Mouse (Mus musculus): ENCODE results near the gene Tsen34. TPM values are rescaled to one million over a fixed set of nuclear protein-coding genes. Genes with fewer than 3 reads are reported as not detected.
"Not testable (repeated sequence)": the region's sequence is repeated elsewhere in the genome, so short reads cannot be mapped to it uniquely, and the experiment has no call there.

The Tsen34 gene
- polyA plus RNA-seq, 1 experiment = 56.5 TPM

- no peak overlapping the region for H3K4me3 ChIP-seq (ENCODE audit: insufficient read depth, low read length)
- H3K4me1 ChIP-seq (ENCODE audit: control insufficient read depth, insufficient read depth, low read length) = peaks cover 70% of the 10 kb centered on the region
- no peak for TF ChIP-seq POLR2A (IDR thresholded peaks at IDR 0.05; ENCODE audit: borderline replicate concordance, low read depth, low read length)
- no peak for TF ChIP-seq CTCF (IDR thresholded peaks at IDR 0.05; ENCODE audit: low read depth, low read length)
- H3K27ac ChIP-seq (ENCODE audit: insufficient read depth, low read depth, low read length) = peak overlapping the region; percentile 20; the same call in 1 of the 2 replicates
Observed at GRCm38 (mm10) chr7:3712264-3712942, 19.7 kb downstream of the Tsen34 start.

- Histone ChIP-seq H3K4me1 (ENCODE audit: control insufficient read depth, insufficient read depth, low read length) (peaks cover 52% of the 10 kb centered on the region), H3K4me3 (ENCODE audit: insufficient read depth, low read length) (no peak overlapping the region), H3K27ac (ENCODE audit: insufficient read depth, low read depth, low read length) (0 out of 2 replicates have a peak overlapping the region, but pooled peaks have one; percentile 25)
- TF ChIP-seq CTCF (IDR thresholded peaks at IDR 0.05; ENCODE audit: low read depth, low read length) (no peak), POLR2A (IDR thresholded peaks at IDR 0.05; ENCODE audit: borderline replicate concordance, low read depth, low read length) (no peak)
Observed at GRCm38 (mm10) chr7:3715249-3715648, 22.6 kb downstream of the Tsen34 start.

GRCm38 (mm10) chr7:3720268-3720667 is 27.6 kb downstream of the Tsen34 start, which contains the start of gene Pirb:
Pirb (minus strand) TSS chr7:3720391.
- Histone ChIP-seq H3K27ac (ENCODE audit: insufficient read depth, low read depth, low read length) (peak within 1 kb of the TSS; percentile 82), H3K4me3 (ENCODE audit: insufficient read depth, low read length) (peak within 1 kb of the TSS; percentile 57)
- not testable (repeated sequence) for H3K4me1 ChIP-seq (ENCODE audit: control insufficient read depth, insufficient read depth, low read length)

- not testable (repeated sequence) for H3K27ac ChIP-seq (ENCODE audit: insufficient read depth, low read depth, low read length)
Observed at GRCm38 (mm10) chr7:3725459-3725858, 32.8 kb downstream of the Tsen34 start.

GRCm38 (mm10) chr7:3732675-3733074 is 40.0 kb downstream of the Tsen34 start:
- H3K27ac ChIP-seq (ENCODE audit: insufficient read depth, low read depth, low read length); H3K4me1 ChIP-seq (ENCODE audit: control insufficient read depth, insufficient read depth, low read length); H3K4me3 ChIP-seq (ENCODE audit: insufficient read depth, low read length): not testable (repeated sequence)

More at GRCm38 (mm10) chr7:3725459-3725858, 32.8 kb downstream of the Tsen34 start:
- not testable (repeated sequence) for H3K4me3 ChIP-seq (ENCODE audit: insufficient read depth, low read length); H3K4me1 ChIP-seq (ENCODE audit: control insufficient read depth, insufficient read depth, low read length)

Other genes with a start within 250 kb of the Tsen34 start
- 1.2 TPM in 1 of 2 replicates, not detected in the other for gene Tarm1, start 190.2 kb upstream of the Tsen34 start, polyA plus RNA-seq (2012; ENCODE audit: insufficient read depth, insufficient read length, missing spikeins)
- gene Oscar, start 76.7 kb upstream of the Tsen34 start, polyA plus RNA-seq (2012; ENCODE audit: insufficient read depth, insufficient read length, missing spikeins) = not detected in 2 replicates
- gene Ndufa3, start 75.5 kb upstream of the Tsen34 start, polyA plus RNA-seq (2012; ENCODE audit: insufficient read depth, insufficient read length, missing spikeins) = 294 and 360 TPM in 2 replicates
- gene Tfpt, start 62.9 kb upstream of the Tsen34 start, polyA plus RNA-seq (2012; ENCODE audit: insufficient read depth, insufficient read length, missing spikeins) = 22.6 and 24.4 TPM in 2 replicates
- 37.6 and 46.3 TPM in 2 replicates for gene Prpf31, start 62.9 kb upstream of the Tsen34 start, polyA plus RNA-seq (2012; ENCODE audit: insufficient read depth, insufficient read length, missing spikeins)
- gene Cnot3, start 47.6 kb upstream of the Tsen34 start, polyA plus RNA-seq (2012; ENCODE audit: insufficient read depth, insufficient read length, missing spikeins) = 66.9 and 69.0 TPM in 2 replicates
- gene Leng1, start 27.0 kb upstream of the Tsen34 start, polyA plus RNA-seq (2012; ENCODE audit: insufficient read depth, insufficient read length, missing spikeins) = 8.5 and 9.1 TPM in 2 replicates
- 5.8 and 8.3 TPM in 2 replicates for gene Tmc4, start 15.3 kb upstream of the Tsen34 start, polyA plus RNA-seq (2012; ENCODE audit: insufficient read depth, insufficient read length, missing spikeins)
- 79.5 and 93.8 TPM in 2 replicates for gene Mboat7, start 660 bp downstream of the Tsen34 start, polyA plus RNA-seq (2012; ENCODE audit: insufficient read depth, insufficient read length, missing spikeins)
- 1,730 and 1,840 TPM in 2 replicates for gene Rps9, start 11.1 kb downstream of the Tsen34 start, polyA plus RNA-seq (2012; ENCODE audit: insufficient read depth, insufficient read length, missing spikeins)
- gene Pirb, start 27.5 kb downstream of the Tsen34 start, polyA plus RNA-seq (2012; ENCODE audit: insufficient read depth, insufficient read length, missing spikeins) = 642 and 647 TPM in 2 replicates
- 4.9 and 8.1 TPM in 2 replicates for gene Gm15448, start 132.8 kb downstream of the Tsen34 start, polyA plus RNA-seq (2012; ENCODE audit: insufficient read depth, insufficient read length, missing spikeins)
- 70.0 and 81.5 TPM in 2 replicates for gene Pira2, start 152.2 kb downstream of the Tsen34 start, polyA plus RNA-seq (2012; ENCODE audit: insufficient read depth, insufficient read length, missing spikeins)
- 25.1 and 34.5 TPM in 2 replicates for gene Gm14548, start 205.3 kb downstream of the Tsen34 start, polyA plus RNA-seq (2012; ENCODE audit: insufficient read depth, insufficient read length, missing spikeins)
- 21.8 and 25.7 TPM in 2 replicates for gene Lilra6, start 222.6 kb downstream of the Tsen34 start, polyA plus RNA-seq (2012; ENCODE audit: insufficient read depth, insufficient read length, missing spikeins)